Mouse (Mus musculus) liver, embryonic 13.5 days (tissue): ENCODE results near the gene Vps13d. TPM values are rescaled to one million over a fixed set of nuclear protein-coding genes. Genes with fewer than 3 reads are reported as not detected.

Source experiments
- ATAC-seq: fragments of 200-750 bp; cut with Nextera tagmentation; 2 replicates; pipeline ENCODE4 v1.8.0; 2017; ENCODE audit warnings: low read depth, mild to moderate bottlenecking, moderate number of reproducible peaks, moderate library complexity
- DNase-seq: peaks from one replicate; pipeline ENCODE4 v3.0.0; 2022
- H3K27ac ChIP-seq: fragments of 300-500 bp; sonication (generic); 2 replicates; pipeline ENCODE4 v1.5.1; 2015; ENCODE audit warnings: moderate library complexity, mild to moderate bottlenecking, inconsistent platforms
- H3K27me3 ChIP-seq: fragments of 300-500 bp; sonication (generic); 2 replicates; pipeline ENCODE4 v1.6.1; 2015; ENCODE audit warnings: mild to moderate bottlenecking, inconsistent platforms
- H3K36me3 ChIP-seq: fragments of 300-500 bp; sonication (generic); 2 replicates; pipeline ENCODE4 v1.6.1; 2015; ENCODE audit warnings: mild to moderate bottlenecking, inconsistent platforms
- H3K4me1 ChIP-seq: fragments of 300-500 bp; sonication (generic); replicated peaks from 2 replicates; pipeline ENCODE4 v1.6.1; 2015; ENCODE audit warnings: inconsistent platforms
- H3K4me2 ChIP-seq: fragments of 300-500 bp; sonication (generic); 2 replicates; pipeline ENCODE4 v1.6.1; 2015; ENCODE audit warnings: inconsistent platforms, mild to moderate bottlenecking, moderate library complexity
- H3K4me3 ChIP-seq: fragments of 300-500 bp; sonication (generic); replicated peaks from 2 replicates; pipeline ENCODE4 v1.5.1; 2015; ENCODE audit warnings: mild to moderate bottlenecking, inconsistent platforms
- H3K9ac ChIP-seq: fragments of 300-500 bp; sonication (generic); 2 replicates; pipeline ENCODE4 v1.6.1; 2015; ENCODE audit warnings: mild to moderate bottlenecking, inconsistent platforms
- H3K9me3 ChIP-seq: fragments of 300-500 bp; sonication (generic); replicated peaks from 2 replicates; pipeline ENCODE4 v1.6.1; 2016; ENCODE audit warnings: inconsistent platforms
- WGBS: fragments of 180-500 bp; shearing (Covaris S2); methylation state at CpG from one replicate; pipeline ENCODE4 v1.1.7; 2015; ENCODE audit not compliant: insufficient replicate concordance; 5-methylcytosine and 5-hydroxymethylcytosine counted together
- polyA plus RNA-seq: library from polyadenylated mRNA; unstranded; fragments of >200 nt; fragmentation: Nextera tagmentation; extraction: Ambion mirVana; gene quantifications from 2 replicates; pipeline ENCODE4 v1.2.1, GENCODE M21; 2015

Vps13d gene
- polyA plus RNA-seq, 1 experiment from 2014 or later = 3.5 TPM

GRCm38 (mm10) chr4:145016669-145017068 is 178.1 kb downstream of the Vps13d start:
- DNase-seq (no peak), ATAC-seq (no peak)
- H3K9me3 ChIP-seq = no peaks in the 10 kb centered on the region
- H3K4me1 ChIP-seq = peaks cover 42% of the 10 kb centered on the region
- H3K27ac ChIP-seq = no peak overlapping the region
- H3K27me3 ChIP-seq = no peaks in the 10 kb centered on the region
- H3K4me3 ChIP-seq = no peak overlapping the region
- WGBS = 71% methylated on average over 1 of the region's 1 CpGs
- no peak overlapping the region for H3K9ac ChIP-seq
- H3K4me2 ChIP-seq = no peak overlapping the region
- H3K36me3 ChIP-seq = peaks cover 38% of the 10 kb centered on the region

- Histone ChIP-seq H3K4me2 (no peak overlapping the region), H3K9me3 (no peaks in the 10 kb centered on the region), H3K4me1 (peaks cover 42% of the 10 kb centered on the region), H3K27me3 (no peaks in the 10 kb centered on the region), H3K4me3 (no peak overlapping the region), H3K9ac (no peak overlapping the region), H3K27ac (no peak overlapping the region), H3K36me3 (peaks cover 38% of the 10 kb centered on the region)
- DNase-seq (no peak), ATAC-seq (no peak)
- WGBS = 74% methylated on average over 4 of the region's 4 CpGs
Observed at GRCm38 (mm10) chr4:145014632-145014960, 180.2 kb downstream of the Vps13d start.

- H3K4me3 ChIP-seq = no peak overlapping the region
- H3K4me1 ChIP-seq = peaks cover 41% of the 10 kb centered on the region
- DNase-seq (no peak), ATAC-seq (no peak)
- peaks cover 39% of the 10 kb centered on the region for H3K36me3 ChIP-seq
- no peaks in the 10 kb centered on the region for H3K27me3 ChIP-seq
- H3K27ac ChIP-seq = no peak overlapping the region
- no peaks in the 10 kb centered on the region for H3K9me3 ChIP-seq
- no peak overlapping the region for H3K4me2 ChIP-seq
- WGBS = 72% methylated on average over 7 of the region's 7 CpGs
- H3K9ac ChIP-seq = no peak overlapping the region
Observed at GRCm38 (mm10) chr4:145013760-145014631, 180.8 kb downstream of the Vps13d start.

GRCm38 (mm10) chr4:145013187-145013586 is 181.6 kb downstream of the Vps13d start:
- H3K4me3 ChIP-seq = no peak overlapping the region
- H3K36me3 ChIP-seq = peaks cover 34% of the 10 kb centered on the region
- 0 out of 2 replicates have a peak overlapping the region, but pooled peaks have one; percentile 9 for H3K27ac ChIP-seq
- no peaks in the 10 kb centered on the region for H3K27me3 ChIP-seq
- H3K9ac ChIP-seq = no peak overlapping the region
- WGBS = 73% methylated on average over 4 of the region's 4 CpGs
- ATAC-seq (no peak), DNase-seq (no peak)
- no peak overlapping the region for H3K4me2 ChIP-seq
- H3K9me3 ChIP-seq = no peaks in the 10 kb centered on the region
- peaks cover 35% of the 10 kb centered on the region for H3K4me1 ChIP-seq

GRCm38 (mm10) chr4:145011156-145011555 is 183.6 kb downstream of the Vps13d start:
- H3K4me1 ChIP-seq = peaks cover 21% of the 10 kb centered on the region
- no peak overlapping the region for H3K27ac ChIP-seq

GRCm38 (mm10) chr4:145009934-145010333 is 184.9 kb downstream of the Vps13d start:
- Histone ChIP-seq H3K36me3 (peaks cover 14% of the 10 kb centered on the region), H3K9ac (no peak overlapping the region), H3K27me3 (no peaks in the 10 kb centered on the region), H3K9me3 (no peaks in the 10 kb centered on the region), H3K4me2 (no peak overlapping the region), H3K4me1 (peaks cover 26% of the 10 kb centered on the region), H3K4me3 (no peak overlapping the region), H3K27ac (no peak overlapping the region)
- DNase-seq = no peak
- WGBS = 79% methylated on average over 7 of the region's 7 CpGs
- no peak for ATAC-seq

More at GRCm38 (mm10) chr4:145011156-145011555, 183.6 kb downstream of the Vps13d start:
- Histone ChIP-seq H3K4me3 (no peak overlapping the region), H3K9me3 (no peaks in the 10 kb centered on the region), H3K36me3 (peaks cover 25% of the 10 kb centered on the region), H3K9ac (no peak overlapping the region), H3K4me2 (no peak overlapping the region), H3K27me3 (no peaks in the 10 kb centered on the region)
- WGBS = 76% methylated on average over 3 of the region's 3 CpGs
- no peak for ATAC-seq
- DNase-seq = no peak

- Histone ChIP-seq H3K4me3 (no peak overlapping the region), H3K27ac (no peak overlapping the region), H3K9me3 (no peaks in the 10 kb centered on the region), H3K27me3 (no peaks in the 10 kb centered on the region), H3K4me2 (no peak overlapping the region), H3K9ac (no peak overlapping the region), H3K4me1 (peaks cover 26% of the 10 kb centered on the region), H3K36me3 (peaks cover 14% of the 10 kb centered on the region)
- DNase-seq (no peak), ATAC-seq (no peak)
- WGBS = 56% methylated on average over 3 of the region's 3 CpGs
Observed at GRCm38 (mm10) chr4:145009437-145009836, 185.4 kb downstream of the Vps13d start.

- ATAC-seq = no peak
- peaks cover 10% of the 10 kb centered on the region for H3K36me3 ChIP-seq
- no peak overlapping the region for H3K9ac ChIP-seq
- 84% methylated on average over 4 of the region's 4 CpGs for WGBS
- H3K27me3 ChIP-seq = no peaks in the 10 kb centered on the region
- no peak for DNase-seq
- no peak overlapping the region for H3K27ac ChIP-seq
- no peaks in the 10 kb centered on the region for H3K9me3 ChIP-seq
- H3K4me1 ChIP-seq = peaks cover 20% of the 10 kb centered on the region
- H3K4me2 ChIP-seq = no peak overlapping the region
- H3K4me3 ChIP-seq = no peak overlapping the region
Observed at GRCm38 (mm10) chr4:145005943-145006545, 188.8 kb downstream of the Vps13d start.

GRCm38 (mm10) chr4:145004176-145004575 is 190.6 kb downstream of the Vps13d start:
- Histone ChIP-seq H3K4me1 (peaks cover 30% of the 10 kb centered on the region), H3K36me3 (peaks cover 1% of the 10 kb centered on the region; the same call in 1 of the 2 replicates), H3K9ac (no peak overlapping the region), H3K27ac (no peak overlapping the region), H3K9me3 (no peaks in the 10 kb centered on the region), H3K4me3 (no peak overlapping the region), H3K4me2 (no peak overlapping the region), H3K27me3 (no peaks in the 10 kb centered on the region)
- DNase-seq = no peak
- WGBS = 84% methylated on average over 6 of the region's 6 CpGs
- no peak for ATAC-seq

- no peaks in the 10 kb centered on the region for H3K27me3 ChIP-seq
- no peak overlapping the region for H3K27ac ChIP-seq
- 79% methylated on average over 1 of the region's 1 CpGs for WGBS
- H3K4me2 ChIP-seq = no peak overlapping the region
- ATAC-seq (no peak), DNase-seq (no peak)
- no peaks in the 10 kb centered on the region for H3K36me3 ChIP-seq
- no peaks in the 10 kb centered on the region for H3K9me3 ChIP-seq
- no peak overlapping the region for H3K4me3 ChIP-seq
- peaks cover 44% of the 10 kb centered on the region for H3K4me1 ChIP-seq
- no peak overlapping the region for H3K9ac ChIP-seq
Observed at GRCm38 (mm10) chr4:145002733-145003132, 192.1 kb downstream of the Vps13d start.

- 60% methylated on average over 20 of the region's 20 CpGs for WGBS
- H3K9ac ChIP-seq = no peak overlapping the region
- no peaks in the 10 kb centered on the region for H3K36me3 ChIP-seq
- no peak overlapping the region for H3K4me3 ChIP-seq
- H3K27ac ChIP-seq = peak overlapping the region; percentile 83
- DNase-seq (no peak), ATAC-seq (peak; percentile 73)
- H3K27me3 ChIP-seq = no peaks in the 10 kb centered on the region
- no peaks in the 10 kb centered on the region for H3K9me3 ChIP-seq
- H3K4me2 ChIP-seq = no peak overlapping the region
- peaks cover 60% of the 10 kb centered on the region for H3K4me1 ChIP-seq
Observed at GRCm38 (mm10) chr4:144999903-145000382, 194.9 kb downstream of the Vps13d start.
